Mouse (Mus musculus): Measurements from ENCODE around the gene Vwa8.

GRCm38 (mm10) chr14:79160486-79160885 lies 311.6 kb downstream of the Vwa8 start:
- TF ChIP-seq SIN3A (IDR thresholded peaks at IDR 0.05; ENCODE audit: low read length) (no peak), POLR2AphosphoS2 (IDR thresholded peaks at IDR 0.05; ENCODE audit: low read depth, low read length) (no peak), EP300 (IDR thresholded peaks at IDR 0.05; ENCODE audit: low read length) (no peak), CTCF (conservative IDR thresholded peaks at IDR 0.05 in 1 of 2, IDR thresholded peaks at IDR 0.05 in 1 of 2; ENCODE audit: low read depth in 2 of 2, low read length in 2 of 2) (no peak), MYC (IDR thresholded peaks at IDR 0.05; ENCODE audit: low read depth, low read length) (no peak), TCF12 (IDR thresholded peaks at IDR 0.05; ENCODE audit: low read depth, low read length) (no peak), E2F4 (IDR thresholded peaks at IDR 0.05; ENCODE audit: insufficient replicate concordance, low read depth, low read length) (no peak), RCOR1 (conservative IDR thresholded peaks at IDR 0.05; ENCODE audit: low read depth, low read length) (no peak), USF2 (conservative IDR thresholded peaks at IDR 0.05; ENCODE audit: low read depth, low read length) (no peak), NRF1 (IDR thresholded peaks at IDR 0.05; ENCODE audit: low read depth, low read length) (no peak), RAD21 (IDR thresholded peaks at IDR 0.05; ENCODE audit: low read depth, low read length) (no peak), ZKSCAN1 (IDR thresholded peaks at IDR 0.05; ENCODE audit: borderline replicate concordance, low read depth, low read length) (no peak)

All from CH12.LX (cell line).